In the genomic region with DNA sequence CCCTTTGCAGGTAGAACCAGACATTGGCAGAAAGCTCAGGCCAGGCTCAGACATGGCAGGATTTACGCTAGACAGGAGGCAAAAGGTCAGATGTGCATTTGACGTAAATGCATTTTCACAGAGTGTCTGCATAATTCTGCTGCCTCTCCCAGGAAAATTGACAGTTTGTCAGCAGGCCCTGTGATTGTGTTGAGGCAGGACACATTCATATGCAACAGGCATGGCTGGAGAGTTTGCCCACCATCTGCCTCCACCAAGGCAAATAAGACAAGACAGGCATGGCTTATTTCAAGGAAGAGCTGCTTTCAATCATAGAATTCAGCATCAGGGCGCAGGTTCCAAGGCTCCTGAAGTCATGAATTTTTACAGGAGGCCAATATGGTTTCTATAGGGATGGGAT, we compare ENCODE assay signal across 17 mouse cellular contexts.
"Had no signal": no experiment of that assay in that cellular context is flagged by ENCODE, and none has a peak within 500 bp of the region (broad histone marks: within the 10 kb centered on the region; RNA-seq: fewer than 3 reads in every experiment).

No protein-coding gene starts in this region.

- H3K9me3 ChIP-seq: neural tube, embryonic 13.5 days; neural tube, embryonic 15.5 days; stomach, embryonic 15.5 days had no signal

- DNase-seq: lung, adult 18-20 months; lung, embryonic 14.5 days; lung, postnatal 10 days; lung, postnatal 4 days; midbrain, embryonic 14.5 days; retina, postnatal 1 day; right cerebral cortex, adult 18-20 months; thymus, adult 2 months; thymus, postnatal 25 days; thymus, postnatal 4 days had no signal

- H3K36me3 ChIP-seq: neural tube, embryonic 13.5 days; neural tube, embryonic 15.5 days; stomach, embryonic 15.5 days had no signal

- H3K27ac ChIP-seq: liver, embryonic 14.5 days; neural tube, embryonic 13.5 days; neural tube, embryonic 15.5 days; stomach, embryonic 15.5 days; stomach, postnatal 0 days had no signal

- H3K27me3 ChIP-seq: neural tube, embryonic 13.5 days; neural tube, embryonic 15.5 days; stomach, embryonic 15.5 days had no signal

- H3K4me1 ChIP-seq: neural tube, embryonic 13.5 days; neural tube, embryonic 15.5 days; stomach, embryonic 15.5 days had no signal

- H3K4me2 ChIP-seq: lung, embryonic 14.5 days; midbrain, embryonic 11.5 days; neural tube, embryonic 13.5 days; neural tube, embryonic 15.5 days; stomach, embryonic 15.5 days had no signal

- H3K4me3 ChIP-seq: myocyte; neural tube, embryonic 13.5 days; neural tube, embryonic 15.5 days; stomach, embryonic 15.5 days had no signal

- H3K9ac ChIP-seq: liver, embryonic 14.5 days; lung, embryonic 14.5 days; neural tube, embryonic 13.5 days; neural tube, embryonic 15.5 days; stomach, embryonic 15.5 days had no signal
